Comparison of ENCODE assay signal across 11 mouse cellular contexts in genomic region chr5:88996246-88996645, GRCm38 (mm10).
"Had no signal": no experiment of that assay in that cellular context is flagged by ENCODE, and none has a peak within 500 bp of the region (broad histone marks: within the 10 kb centered on the region; RNA-seq: fewer than 3 reads in every experiment).

No protein-coding gene starts in this region.

- H3K4me1 ChIP-seq: limb, embryonic 15.5 days; midbrain, embryonic 15.5 days; neural tube, embryonic 12.5 days had no signal

- H3K9ac ChIP-seq: limb, embryonic 15.5 days; liver, embryonic 12.5 days; lung, embryonic 14.5 days; midbrain, embryonic 15.5 days; neural tube, embryonic 12.5 days had no signal

- H3K4me2 ChIP-seq: limb, embryonic 15.5 days; liver, embryonic 12.5 days; lung, embryonic 14.5 days; midbrain, embryonic 15.5 days; neural tube, embryonic 12.5 days had no signal

- DNase-seq: kidney, adult 8-10 months; kidney, postnatal 36 days; lung, embryonic 14.5 days; lung, postnatal 36 days; thymus, adult 18-20 months; thymus, postnatal 14 days had no signal

- H3K27ac ChIP-seq: left cerebral cortex, adult 2 months; limb, embryonic 15.5 days; liver, embryonic 12.5 days; midbrain, embryonic 15.5 days; neural tube, embryonic 12.5 days had no signal

- H3K9me3 ChIP-seq: limb, embryonic 15.5 days; liver, embryonic 12.5 days; midbrain, embryonic 15.5 days had no signal

- H3K4me3 ChIP-seq: left cerebral cortex, adult 2 months; limb, embryonic 15.5 days; liver, embryonic 12.5 days; midbrain, embryonic 15.5 days; neural tube, embryonic 12.5 days had no signal

- H3K27me3 ChIP-seq: limb, embryonic 15.5 days; liver, embryonic 12.5 days; midbrain, embryonic 15.5 days; neural tube, embryonic 12.5 days had no signal

- ATAC-seq: liver, embryonic 12.5 days; midbrain, embryonic 15.5 days had no signal

- H3K36me3 ChIP-seq: limb, embryonic 15.5 days; liver, embryonic 12.5 days; midbrain, embryonic 15.5 days; neural tube, embryonic 12.5 days had no signal
